Mouse (Mus musculus): ENCODE measurements around the gene Msln. TPM values are rescaled to one million over a fixed set of nuclear protein-coding genes. Genes with fewer than 3 reads are reported as not detected.

The Msln gene
- polyA plus RNA-seq, 1 experiment, result 3.0 TPM

DNA sequence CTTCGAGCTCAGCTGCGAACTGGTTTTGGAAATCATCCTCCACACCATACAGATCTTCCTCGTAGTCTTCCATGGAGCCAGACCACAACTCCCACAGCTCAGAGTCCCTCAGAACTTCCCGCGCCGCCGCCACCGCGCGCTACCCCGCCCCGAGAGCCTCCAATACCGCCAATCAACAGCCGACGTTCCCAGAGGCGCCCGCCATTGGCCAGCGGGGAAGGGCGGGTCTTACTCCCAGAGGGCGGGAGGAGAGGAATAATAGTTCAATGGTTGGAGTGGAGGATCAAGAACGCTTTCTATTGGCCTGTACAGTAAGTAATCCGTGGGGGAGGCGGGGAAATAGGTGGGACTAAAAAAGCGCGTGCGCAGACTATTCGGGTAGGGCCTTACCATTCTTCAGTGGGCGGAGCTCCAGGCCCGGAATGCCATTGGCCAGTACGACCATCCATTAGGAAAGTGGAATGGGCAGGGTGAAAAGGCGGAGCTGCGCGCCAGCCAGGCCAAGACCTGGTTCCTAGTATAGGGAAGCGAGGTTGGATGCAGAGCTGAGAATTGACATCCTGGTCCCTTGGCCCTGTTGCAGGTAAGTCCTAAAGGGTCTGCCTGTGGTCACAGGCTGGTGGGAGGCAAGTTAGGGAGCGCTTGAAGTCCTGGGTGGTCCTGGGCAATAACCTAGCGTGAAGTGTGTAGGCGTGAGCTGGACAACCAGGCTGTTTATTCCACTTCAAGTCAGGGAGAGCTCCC, 26.7 kb downstream of the Msln start, which contains the start of the genes Chtf18 and Rpusd1:
TSS of gene Chtf18 (minus strand) at position 155 of the 744 bp plus-strand sequence.
TSS of gene Rpusd1 (plus strand) at position 406 of the 744 bp plus-strand sequence.
- peak; percentile 100 for DNase-seq (ENCODE audit: extremely low spot score in 1 of 2, low spot score in 1 of 2)

DNA sequence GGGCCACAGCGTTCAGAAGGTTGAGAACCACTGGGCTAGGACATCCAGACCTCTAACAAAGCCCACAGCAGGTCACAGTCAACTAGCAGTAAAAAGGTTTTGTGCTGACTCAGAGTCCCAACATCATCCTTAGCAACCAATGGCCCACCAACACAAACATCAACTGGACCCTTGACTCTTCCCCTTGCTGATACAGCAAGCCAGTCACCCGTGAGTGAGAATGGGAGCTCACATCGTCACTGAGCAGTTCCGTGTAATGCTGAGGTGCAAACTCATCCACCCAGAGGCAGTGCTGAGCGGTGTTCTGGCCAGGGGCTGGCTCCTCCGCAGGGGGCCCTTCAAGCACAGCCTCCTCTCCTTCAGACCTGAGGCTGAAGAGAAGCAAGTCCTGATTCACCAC, 28.9 kb downstream of the Msln start:
- DNase-seq (ENCODE audit: extremely low spot score in 1 of 2, low spot score in 1 of 2), result no peak

DNA sequence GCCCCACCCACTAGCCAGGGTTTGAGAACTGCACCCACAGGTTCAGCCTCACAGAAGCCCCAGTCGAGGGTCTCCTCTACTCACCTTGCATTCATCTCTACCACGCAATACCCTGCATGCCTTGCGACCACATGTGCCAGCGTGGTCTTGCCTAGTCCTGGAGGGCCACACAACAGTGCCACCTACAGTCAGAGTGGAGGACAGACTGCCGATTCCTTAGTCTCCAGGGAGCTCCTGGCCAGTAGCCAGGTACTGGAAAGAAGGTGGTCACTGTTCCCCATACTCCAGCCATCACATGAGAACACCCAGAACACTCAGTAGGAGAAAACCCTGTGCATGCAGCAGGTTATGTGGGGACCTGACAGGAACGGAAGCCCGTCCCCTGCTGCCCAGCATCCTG, 30.3 kb downstream of the Msln start:
- peak in 1 of 2 experiments; percentile 57 for DNase-seq (ENCODE audit: extremely low spot score in 1 of 2, low spot score in 1 of 2)

DNA sequence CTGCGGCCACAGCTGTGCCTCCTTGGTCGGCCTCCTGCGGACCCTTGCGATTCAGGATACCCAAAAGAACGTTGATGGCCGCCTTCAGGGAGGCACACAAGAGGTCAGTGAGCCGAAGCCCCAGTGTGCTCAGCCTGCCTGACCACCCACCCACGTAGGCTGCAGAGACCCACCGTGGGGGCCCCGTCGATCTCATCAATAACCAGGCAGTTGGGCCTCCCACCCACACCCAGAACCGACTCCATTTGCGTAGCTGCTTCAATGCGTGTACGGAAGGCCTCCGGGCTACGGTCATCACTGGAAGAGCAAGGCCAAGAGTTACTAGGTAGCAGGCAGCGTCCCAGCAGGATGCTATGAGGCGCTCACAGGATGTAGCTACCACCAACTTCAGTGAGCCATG, 30.7 kb downstream of the Msln start:
- DNase-seq (ENCODE audit: extremely low spot score in 1 of 2, low spot score in 1 of 2), result no peak

DNA sequence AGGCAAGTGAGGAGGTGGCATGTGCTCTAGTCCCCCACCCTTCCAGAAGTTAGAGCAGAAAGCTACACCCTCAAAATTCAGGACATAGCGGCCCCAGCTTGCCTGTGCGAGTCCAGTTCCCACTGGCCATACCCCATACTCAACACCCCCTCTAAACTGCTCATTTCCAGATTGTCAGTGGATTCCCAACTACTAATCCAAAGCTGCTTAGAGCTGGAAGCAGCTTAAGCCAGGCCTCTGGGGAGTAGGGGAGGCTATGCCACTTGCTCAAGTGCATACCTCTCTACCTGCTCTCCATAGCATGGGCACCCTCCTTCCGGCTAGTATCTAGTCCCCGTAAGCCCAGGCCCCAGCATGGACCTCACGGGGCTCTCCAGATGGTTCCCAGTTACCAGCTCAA, 32.7 kb downstream of the Msln start:
- DNase-seq (ENCODE audit: extremely low spot score in 1 of 2, low spot score in 1 of 2), result no peak

DNA sequence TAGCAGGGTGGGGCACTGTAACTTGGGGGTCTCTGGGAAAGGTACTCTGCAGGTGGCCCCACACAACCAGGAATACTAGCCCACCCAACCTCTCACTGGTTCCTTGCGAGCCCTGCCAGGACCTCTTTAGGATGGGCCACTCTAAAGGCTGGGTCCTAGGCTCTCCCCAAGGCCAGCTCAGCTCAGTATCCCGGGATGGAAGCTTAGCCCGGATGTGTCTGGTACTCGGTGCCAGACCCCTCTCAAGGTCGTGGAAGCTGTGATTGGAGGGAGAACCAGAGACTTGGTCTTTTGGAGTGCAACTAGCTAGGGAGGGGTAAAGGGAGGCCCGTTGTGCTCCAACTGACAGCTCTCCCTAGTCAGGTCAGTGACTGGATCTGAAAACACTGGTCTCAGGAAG, 36.5 kb downstream of the Msln start:
- DNase-seq (ENCODE audit: extremely low spot score in 1 of 2, low spot score in 1 of 2), result no peak

DNA sequence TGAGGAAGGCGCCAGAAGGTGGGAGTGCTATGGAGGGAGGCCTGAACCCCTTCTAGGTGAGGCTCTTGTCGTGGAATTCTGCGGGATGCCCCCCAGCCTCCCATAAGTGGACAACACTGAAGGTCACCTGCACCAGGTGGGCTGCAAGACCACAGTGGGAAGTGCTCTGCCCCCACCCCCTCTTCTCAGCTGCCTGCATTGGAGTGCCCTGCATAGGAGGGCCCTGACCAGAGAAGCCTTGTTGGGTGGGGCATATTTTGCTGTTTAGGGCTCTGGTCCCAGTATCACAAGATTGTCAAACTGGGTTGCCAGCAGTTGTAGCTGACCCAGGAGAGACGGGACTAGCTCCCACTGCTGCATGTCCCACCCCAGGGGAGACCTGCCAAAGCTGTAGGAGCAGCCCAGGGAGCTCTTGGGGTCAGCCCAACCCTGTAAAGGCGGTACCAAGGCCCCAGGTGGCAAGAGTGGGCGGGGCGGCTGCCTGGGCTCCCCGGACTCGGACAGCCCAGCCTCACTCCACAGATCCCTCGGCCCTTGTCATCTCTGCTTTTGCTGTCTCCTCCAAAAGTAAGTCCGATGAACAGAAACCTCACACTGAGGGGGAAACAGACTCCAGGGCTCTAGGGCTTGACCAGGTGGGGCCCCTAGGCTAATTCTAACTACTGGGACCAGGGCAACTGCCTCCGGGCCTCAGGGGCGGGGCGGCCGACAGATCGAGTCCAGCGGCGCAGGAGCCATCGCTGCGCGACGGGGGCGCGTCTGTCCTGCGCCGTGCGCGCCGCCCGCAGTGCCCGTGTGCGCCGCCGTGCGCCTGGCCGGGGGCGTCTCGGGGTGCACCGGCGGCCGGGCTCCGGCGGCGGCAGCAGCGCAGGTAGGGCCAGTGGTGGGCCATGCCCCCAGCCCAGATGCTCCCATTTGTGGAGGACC, 37.2 kb downstream of the Msln start, which contains the start of gene Gng13:
TSS of gene Gng13 (plus strand) at position 461 of the 927 bp plus-strand sequence.
- DNase-seq (ENCODE audit: extremely low spot score in 1 of 2, low spot score in 1 of 2), result no peak

DNA sequence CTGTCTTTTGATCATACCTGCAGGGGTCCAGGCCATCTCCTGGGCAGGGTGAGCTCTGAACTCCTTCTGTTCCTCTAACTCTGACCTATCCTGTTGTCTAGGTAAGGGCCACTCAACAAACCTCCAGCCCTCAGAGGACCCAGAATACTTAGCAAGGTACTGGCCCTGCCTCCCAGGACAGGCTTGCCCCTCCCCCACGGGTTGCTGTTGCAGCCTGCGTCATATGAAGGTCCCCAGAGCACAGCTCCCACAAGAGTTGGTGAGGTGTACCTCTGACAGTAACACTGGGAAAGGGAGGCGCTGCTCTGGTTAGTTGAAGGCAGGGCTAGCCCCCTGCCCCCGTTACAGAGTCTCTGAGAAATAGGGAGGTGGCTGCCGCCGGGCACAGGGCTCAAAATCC, 38.0 kb downstream of the Msln start:
- DNase-seq (ENCODE audit: extremely low spot score in 1 of 2, low spot score in 1 of 2), result no peak

DNA sequence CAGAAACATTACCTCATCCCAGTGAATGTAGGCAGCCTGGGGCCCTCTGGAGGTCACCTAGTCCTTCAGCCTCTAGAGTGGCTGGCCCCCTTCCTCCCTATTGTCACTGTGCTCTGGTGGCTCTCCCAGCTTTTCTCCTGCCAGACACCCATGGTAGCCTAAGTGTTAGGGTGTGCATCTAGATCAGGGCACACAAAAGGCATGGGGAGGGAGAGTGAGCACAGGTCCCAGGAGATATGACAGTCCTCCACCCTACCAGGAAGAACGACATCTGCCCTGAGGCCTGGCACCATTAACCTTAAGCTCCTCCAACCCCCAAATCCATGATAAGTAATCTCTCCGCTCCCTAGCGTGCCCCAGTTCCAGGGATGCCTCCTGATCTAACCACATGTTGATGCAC, 38.6 kb downstream of the Msln start:
- DNase-seq (ENCODE audit: extremely low spot score in 1 of 2, low spot score in 1 of 2), result no peak

DNA sequence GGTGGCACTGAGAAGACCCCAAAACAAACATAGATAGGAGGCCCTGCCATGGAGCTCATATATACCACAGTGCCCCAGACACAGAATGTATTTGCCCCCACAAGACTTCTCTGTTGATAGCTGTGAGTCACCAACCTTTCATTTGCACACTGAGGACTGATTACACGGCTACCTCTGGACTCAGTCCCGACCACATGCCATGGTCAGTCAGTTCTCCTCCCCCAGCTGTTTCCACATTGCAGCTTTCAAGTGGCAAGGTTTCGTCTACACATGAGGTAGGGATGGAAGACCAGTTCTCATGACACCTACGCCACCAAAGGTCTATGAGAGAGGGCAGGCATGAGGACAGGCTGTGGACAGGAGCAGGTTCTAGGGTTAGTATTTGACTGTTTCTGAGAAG, 43.0 kb downstream of the Msln start:
- no peak for DNase-seq (ENCODE audit: extremely low spot score in 1 of 2, low spot score in 1 of 2)

DNA sequence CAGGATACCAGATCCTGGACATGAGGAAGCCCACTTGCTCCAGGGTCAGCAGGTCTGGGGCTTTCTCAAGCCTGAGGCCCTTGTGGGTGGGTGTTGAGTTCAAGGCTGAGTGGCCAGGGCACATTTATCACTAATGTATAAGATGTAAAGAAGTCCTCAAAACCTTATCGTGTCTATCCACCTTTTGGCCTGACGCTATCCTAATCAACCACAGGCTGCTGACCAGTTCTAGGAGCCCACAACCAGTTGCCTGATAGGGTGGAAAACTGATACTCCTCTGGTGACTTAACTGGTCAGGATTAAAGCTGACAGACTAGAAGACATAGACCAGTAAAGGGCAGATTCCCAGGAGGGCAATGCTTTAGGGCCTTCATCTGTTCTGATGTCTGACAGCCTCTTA, 44.2 kb downstream of the Msln start:
- DNase-seq (ENCODE audit: extremely low spot score in 1 of 2, low spot score in 1 of 2), result no peak

DNA sequence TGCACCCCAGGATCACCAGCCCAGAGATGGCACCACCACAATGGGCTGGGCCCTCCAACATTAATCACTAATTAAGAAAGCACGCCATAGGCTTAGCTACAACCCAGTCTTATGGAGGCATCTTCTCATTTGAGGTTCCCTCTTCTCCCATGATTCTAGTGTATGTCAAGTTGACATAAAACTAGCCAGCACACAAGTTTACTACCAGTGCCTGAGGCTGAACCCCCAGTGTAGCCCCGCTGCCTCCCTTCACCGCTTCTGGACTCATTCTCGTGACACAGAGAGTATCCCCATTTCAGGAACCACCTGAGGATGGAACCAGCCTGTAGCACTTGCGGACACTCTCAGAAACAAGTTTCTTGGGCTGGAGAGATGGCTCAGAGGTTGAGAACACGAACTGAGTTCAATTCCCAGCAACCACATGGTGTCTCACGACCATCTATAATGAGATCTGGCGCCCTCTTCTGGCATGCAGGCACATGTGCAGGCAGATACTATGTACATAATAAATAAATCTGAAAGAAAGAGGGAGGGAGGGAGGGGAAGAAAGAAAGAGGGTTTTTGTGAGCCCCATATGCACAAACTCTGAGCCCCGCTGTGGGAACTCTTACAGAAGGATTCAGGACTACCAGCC, 53.2 kb downstream of the Msln start:
- DNase-seq (ENCODE audit: extremely low spot score in 1 of 2, low spot score in 1 of 2), result no peak

Other genes with a start within 250 kb of the Msln start
- gene Sox8, start 183.7 kb downstream of the Msln start, polyA plus RNA-seq (2012; rRNA removed), result 41.2 and 43.2 TPM in 2 replicates
- 17.1 and 18.3 TPM in 2 replicates for gene Lmf1, start 175.3 kb downstream of the Msln start, polyA plus RNA-seq (2012; rRNA removed)
- 330 and 335 TPM in 2 replicates for gene Gng13, start 37.2 kb downstream of the Msln start, polyA plus RNA-seq (2012; rRNA removed)
- 2.5 and 2.9 TPM in 2 replicates for gene Chtf18, start 27.0 kb downstream of the Msln start, polyA plus RNA-seq (2012; rRNA removed)
- gene Rpusd1, start 26.7 kb downstream of the Msln start, polyA plus RNA-seq (2012; rRNA removed), result 98.8 and 117 TPM in 2 replicates
- 0.16 and 0.88 TPM in 2 replicates for gene Mslnl, start 18.3 kb downstream of the Msln start, polyA plus RNA-seq (2012; rRNA removed)
- gene Narfl, start 19.4 kb upstream of the Msln start, polyA plus RNA-seq (2012; rRNA removed), result 35.9 and 38.5 TPM in 2 replicates
- 223 and 246 TPM in 2 replicates for gene Haghl, start 31.3 kb upstream of the Msln start, polyA plus RNA-seq (2012; rRNA removed)
- gene Ccdc78, start 32.2 kb upstream of the Msln start, polyA plus RNA-seq (2012; rRNA removed), result 0.06 and 0.08 TPM in 2 replicates
- 158 and 169 TPM in 2 replicates for gene Fam173a, start 38.5 kb upstream of the Msln start, polyA plus RNA-seq (2012; rRNA removed)
- gene AC134908.4, start 41.3 kb upstream of the Msln start, polyA plus RNA-seq (2012; rRNA removed), result 1.4 and 2.0 TPM in 2 replicates
- gene Metrn, start 42.8 kb upstream of the Msln start, polyA plus RNA-seq (2012; rRNA removed), result 159 and 186 TPM in 2 replicates
- 604 and 691 TPM in 2 replicates for gene Fbxl16, start 54.7 kb upstream of the Msln start, polyA plus RNA-seq (2012; rRNA removed)
- gene Wdr24, start 69.2 kb upstream of the Msln start, polyA plus RNA-seq (2012; rRNA removed), result 34.8 and 40.0 TPM in 2 replicates
- 65.0 and 65.6 TPM in 2 replicates for gene Jmjd8, start 74.5 kb upstream of the Msln start, polyA plus RNA-seq (2012; rRNA removed)
- 272 and 292 TPM in 2 replicates for gene Stub1, start 79.0 kb upstream of the Msln start, polyA plus RNA-seq (2012; rRNA removed)
- gene Rhbdl1, start 82.9 kb upstream of the Msln start, polyA plus RNA-seq (2012; rRNA removed), result 106 and 111 TPM in 2 replicates
- 41.5 and 43.1 TPM in 2 replicates for gene Gm20683, start 87.4 kb upstream of the Msln start, polyA plus RNA-seq (2012; rRNA removed)
- gene Rhot2, start 90.5 kb upstream of the Msln start, polyA plus RNA-seq (2012; rRNA removed), result 101 and 122 TPM in 2 replicates
- gene Wdr90, start 107.1 kb upstream of the Msln start, polyA plus RNA-seq (2012; rRNA removed), result 33.6 and 39.7 TPM in 2 replicates
- gene Mcrip2, start 114.4 kb upstream of the Msln start, polyA plus RNA-seq (2012; rRNA removed), result 28.8 and 34.5 TPM in 2 replicates
- 74.9 and 79.9 TPM in 2 replicates for gene Mettl26, start 120.7 kb upstream of the Msln start, polyA plus RNA-seq (2012; rRNA removed)
- gene Wfikkn1, start 126.5 kb upstream of the Msln start, polyA plus RNA-seq (2012; rRNA removed), result 0.61 and 0.64 TPM in 2 replicates
- gene Rab40c, start 165.3 kb upstream of the Msln start, polyA plus RNA-seq (2012; rRNA removed), result 63.6 and 75.2 TPM in 2 replicates
- gene Pigq, start 190.6 kb upstream of the Msln start, polyA plus RNA-seq (2012; rRNA removed), result 141 and 146 TPM in 2 replicates
- 0.30 and 1.0 TPM in 2 replicates for gene Nhlrc4, start 190.6 kb upstream of the Msln start, polyA plus RNA-seq (2012; rRNA removed)
- 0.40 and 0.54 TPM in 2 replicates for gene A930017K11Rik, start 198.2 kb upstream of the Msln start, polyA plus RNA-seq (2012; rRNA removed)
- 48.5 and 52.9 TPM in 2 replicates for gene Capn15, start 231.4 kb upstream of the Msln start, polyA plus RNA-seq (2012; rRNA removed)

Measured in frontal cortex, adult 2 months (tissue).